Mouse (Mus musculus) v-Abl transformed pro-B cells (cell line): Measurements from ENCODE around the gene Gcnt7.

Experiments used
- in situ Hi-C, 2 experiments: fragments of 400-800 bp; cut with MboI; formaldehyde crosslinking; loops; one replicate each; pipeline ENCODE4 v1.15.1; 2025; ENCODE audit not compliant: unreplicated experiment in 2 of 2

Gene Gcnt7

DNA sequence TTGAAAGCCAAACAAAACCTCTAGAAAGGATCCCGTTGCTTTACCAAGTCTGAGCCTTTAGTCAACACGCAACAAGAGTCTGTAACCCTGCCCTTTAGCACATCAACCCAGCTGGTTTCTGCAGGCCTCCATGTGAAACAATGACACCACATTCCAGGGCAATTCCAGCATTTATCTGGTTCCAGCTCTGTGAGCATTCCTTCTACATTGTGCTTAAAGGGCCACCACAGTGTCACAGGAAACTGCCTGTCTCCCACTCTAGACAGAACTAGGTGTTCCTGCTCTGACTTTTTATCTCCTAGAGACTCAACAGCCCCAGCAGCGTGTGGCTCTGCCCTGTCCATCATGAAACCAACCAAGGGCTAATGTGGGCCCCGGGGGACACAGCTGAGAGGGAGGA, 45.1 kb downstream of the Gcnt7 start:
- in situ Hi-C loops, result no loop called here

DNA sequence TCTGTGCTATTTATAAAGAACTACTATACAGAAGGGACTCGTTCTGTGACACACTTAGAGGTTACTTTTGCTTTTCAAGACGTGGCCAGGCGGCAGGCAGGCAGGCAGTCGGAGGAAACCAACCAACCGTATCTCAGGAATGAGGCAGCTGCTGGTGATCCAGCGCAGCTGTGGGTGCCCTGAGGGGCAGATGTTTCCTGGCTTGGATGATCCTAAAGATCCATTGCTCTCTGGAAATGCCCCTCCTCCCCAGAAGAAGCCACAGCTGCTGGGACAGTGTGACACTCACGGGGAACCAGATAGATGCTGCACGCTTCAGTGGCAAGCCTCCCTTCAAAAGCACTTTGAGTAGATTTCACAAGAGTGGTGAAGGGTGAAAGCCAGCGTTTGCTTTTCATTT, 45.9 kb downstream of the Gcnt7 start:
- in situ Hi-C loops, result no loop called here

DNA sequence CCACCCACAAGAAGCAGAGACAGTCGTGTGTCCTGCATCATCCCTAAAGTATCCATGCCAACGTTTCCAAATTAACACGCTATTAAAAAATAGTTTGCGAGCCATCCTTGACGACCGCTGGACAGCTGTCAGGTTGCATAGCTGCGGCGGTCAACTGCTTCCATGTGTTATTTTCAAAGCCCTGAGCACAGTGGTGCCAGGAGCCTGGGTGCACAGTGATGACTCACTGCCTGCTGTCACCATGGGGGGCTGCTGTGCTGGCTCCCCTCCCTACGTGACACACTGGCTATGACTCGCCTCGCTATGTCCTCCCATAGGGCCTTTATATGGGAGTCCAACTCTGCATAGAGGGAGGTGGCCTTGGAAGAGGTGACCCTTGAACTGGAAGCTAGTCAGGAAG, 47.3 kb downstream of the Gcnt7 start:
- in situ Hi-C loops, result no loop called here

- in situ Hi-C loops, result no loop called here
These were observed 47.7 kb downstream of the Gcnt7 start for GRCm38 (mm10) chr2:172410686-172411085.

DNA sequence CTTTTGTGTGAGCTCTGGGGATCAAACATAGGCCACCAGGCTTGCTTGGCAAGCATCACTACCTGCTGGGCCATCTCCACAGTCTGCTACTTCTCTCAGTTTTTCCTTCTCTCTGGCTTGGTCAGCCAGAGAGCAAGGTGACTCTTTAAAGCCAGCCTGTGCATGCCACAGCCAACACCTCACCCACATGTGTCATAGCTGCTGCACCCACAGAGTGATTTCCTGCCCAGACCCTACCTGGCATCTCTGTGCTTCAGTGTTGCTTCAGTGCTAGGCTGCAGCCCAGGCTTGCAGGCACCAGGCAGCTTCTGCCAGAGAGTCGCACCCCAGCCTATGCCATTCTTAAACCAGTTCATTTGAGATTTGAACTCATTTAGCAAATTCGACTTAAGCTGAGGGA, 50.9 kb downstream of the Gcnt7 start:
- in situ Hi-C loops, result no loop called here

- in situ Hi-C loops, result no loop called here
These were observed 52.2 kb downstream of the Gcnt7 start for GRCm38 (mm10) chr2:172406173-172406572.

- in situ Hi-C loops, result no loop called here
These were observed 53.4 kb downstream of the Gcnt7 start for GRCm38 (mm10) chr2:172405011-172405410.

DNA sequence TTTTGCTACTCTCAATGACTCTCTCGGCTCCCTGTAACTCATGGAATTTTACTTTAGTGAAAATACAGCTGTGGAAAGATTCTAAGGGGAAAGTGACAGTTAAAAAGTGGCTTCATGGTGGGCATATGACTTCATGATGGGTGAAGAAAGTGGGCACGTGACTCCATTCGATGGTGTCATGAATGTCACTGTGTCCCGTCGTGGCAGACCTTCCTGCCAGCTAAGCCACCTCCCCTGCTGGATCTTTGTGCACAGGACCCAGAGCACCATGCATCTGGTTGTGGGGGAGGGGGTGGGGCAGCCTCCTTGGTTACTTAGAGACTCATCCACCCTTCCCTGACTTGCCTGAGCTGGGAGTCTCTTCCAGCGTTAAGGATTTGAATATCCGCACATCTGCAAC, 54.2 kb downstream of the Gcnt7 start:
- in situ Hi-C loops, result no loop called here

GRCm38 (mm10) chr2:172401116-172401825, 57.1 kb downstream of the Gcnt7 start:
- in situ Hi-C loops, result no loop called here
